Mouse (Mus musculus): ENCODE results near the gene Olfr68. TPM values are rescaled to one million over a fixed set of nuclear protein-coding genes. Genes with fewer than 3 reads are reported as not detected.
"Not testable (repeated sequence)": the region's sequence is repeated elsewhere in the genome, so short reads cannot be mapped to it uniquely, and the experiment has no call there.

Olfr68 gene
- total RNA-seq (2015) (not detected in 2 replicates), total RNA-seq (2017) (not detected in 2 replicates)

DNA sequence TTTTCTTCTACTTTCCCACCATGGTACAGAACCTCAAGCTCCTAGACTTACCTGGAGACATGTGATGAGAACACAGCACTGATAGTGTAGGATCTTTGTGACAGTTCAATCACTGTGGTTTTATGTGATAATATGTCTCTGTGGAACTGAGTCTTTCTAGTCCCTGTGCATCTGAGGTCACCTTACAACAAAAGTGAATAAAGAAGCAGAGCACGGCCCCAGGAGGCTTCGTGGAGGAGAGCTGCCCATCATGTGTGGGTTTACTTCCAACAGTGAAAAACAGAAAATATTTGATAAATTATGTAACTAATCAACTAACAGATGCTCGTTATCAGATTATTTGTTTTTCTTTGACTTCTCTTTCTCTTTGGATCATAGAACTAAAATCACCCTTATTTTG is at the start of gene Olfr68:
Gene Olfr68, minus strand, starts transcription at position 101 of the 400 bp plus-strand sequence.
- ATAC-seq (replicated peaks; ENCODE audit: poor library complexity): no peak

DNA sequence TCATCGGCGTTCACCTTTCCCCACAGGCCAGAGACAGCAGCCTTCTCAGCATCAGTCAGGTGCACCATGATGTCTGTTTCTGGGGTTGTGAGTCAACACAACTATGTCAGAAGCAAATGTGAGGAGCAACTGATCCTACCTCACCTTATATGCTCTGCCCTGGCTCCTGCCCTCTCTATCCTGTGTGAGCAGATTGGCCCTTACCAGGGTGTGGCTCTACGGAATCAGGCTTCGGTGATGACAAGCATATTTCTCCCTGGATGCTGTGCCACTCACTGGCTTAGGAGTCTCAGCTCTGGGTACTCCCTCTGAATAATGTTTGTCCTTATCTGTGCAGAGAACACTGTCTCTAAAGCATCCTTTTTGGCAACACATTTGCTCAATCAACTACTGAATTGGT is 48.3 kb upstream of the Olfr68 start, which contains the start of gene Hbb-bs:
Gene Hbb-bs, minus strand, starts transcription at position 289 of the 400 bp plus-strand sequence.
- ATAC-seq (replicated peaks; ENCODE audit: poor library complexity): peak; percentile 79

DNA sequence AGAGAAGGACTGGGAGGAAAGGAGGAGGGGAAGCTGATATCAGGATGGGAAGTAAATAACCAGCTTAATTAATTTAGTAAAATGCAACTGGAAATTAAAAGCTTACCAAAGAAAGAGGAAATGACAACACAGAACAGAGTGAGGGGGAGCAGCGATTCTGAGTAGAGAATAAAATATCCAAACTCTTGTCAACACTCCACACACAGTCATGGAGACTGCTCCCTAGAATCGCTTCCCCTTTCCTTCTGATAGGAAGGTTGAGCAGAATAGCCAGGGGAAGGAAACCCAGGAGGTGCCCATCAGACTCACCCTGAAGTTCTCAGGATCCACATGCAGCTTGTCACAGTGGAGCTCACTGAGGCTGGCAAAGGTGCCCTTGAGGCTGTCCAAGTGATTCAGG is 47.6 kb upstream of the Olfr68 start:
- peak; percentile 64 for ATAC-seq (replicated peaks; ENCODE audit: poor library complexity)

DNA sequence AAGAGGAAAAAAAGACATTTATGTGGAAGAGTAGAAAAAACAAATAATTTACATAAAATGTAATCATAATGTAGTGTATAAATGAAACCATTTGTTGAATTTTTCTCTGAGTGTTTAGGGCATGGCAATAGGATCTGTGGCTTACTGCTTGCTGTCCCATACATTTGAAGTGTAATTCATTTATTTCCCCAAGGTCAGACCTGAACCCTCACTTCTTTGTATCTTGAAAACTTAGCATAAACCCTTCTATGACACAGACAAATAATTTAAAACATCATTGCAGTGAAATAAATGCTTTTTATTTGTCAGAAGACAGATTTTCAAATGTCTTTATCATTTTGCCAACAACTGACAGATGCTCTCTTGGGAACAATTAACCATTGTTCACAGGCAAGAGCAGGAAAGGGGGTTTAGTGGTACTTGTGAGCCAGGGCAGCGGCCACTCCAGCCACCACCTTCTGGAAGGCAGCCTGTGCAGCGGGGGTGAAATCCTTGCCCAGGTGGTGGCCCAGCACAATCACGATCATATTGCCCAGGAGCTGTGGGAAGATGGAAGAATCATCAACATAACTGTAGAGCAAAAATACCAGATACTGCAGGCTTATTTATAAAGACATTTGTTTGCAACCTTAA is 46.9 kb upstream of the Olfr68 start:
- ATAC-seq (replicated peaks; ENCODE audit: poor library complexity): no peak

DNA sequence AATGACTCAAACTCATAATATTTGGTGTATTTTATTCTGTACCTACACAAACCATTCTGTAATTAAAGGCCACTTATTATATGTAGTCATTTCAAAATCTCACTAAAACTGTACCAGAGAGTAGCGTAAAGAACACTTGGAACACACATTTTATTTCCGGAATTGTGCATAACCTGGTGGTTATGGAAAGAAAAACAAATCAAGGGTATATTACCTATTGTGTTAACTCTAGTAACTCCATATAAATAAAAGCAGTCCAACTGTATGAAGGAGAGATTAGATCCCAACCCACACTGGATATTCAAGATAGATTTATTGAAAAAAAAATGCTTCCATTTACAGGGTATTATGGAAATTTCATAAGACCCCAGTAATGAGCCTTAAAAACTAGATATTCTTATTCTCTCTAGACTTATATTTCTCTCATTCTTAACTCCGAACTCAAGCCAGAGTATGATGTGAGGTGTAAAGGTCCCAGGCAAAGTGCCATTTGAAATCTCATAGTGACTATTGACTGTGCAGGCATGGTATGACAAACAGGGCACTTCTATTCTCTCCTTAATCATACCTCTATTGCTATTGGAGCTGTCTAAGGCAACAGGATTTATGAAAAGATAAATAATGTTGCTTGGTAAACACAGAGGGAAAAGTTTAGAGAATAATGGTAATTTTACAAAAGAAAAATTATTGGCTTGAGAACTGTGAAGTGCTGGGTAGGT is 46.2 kb upstream of the Olfr68 start:
- ATAC-seq (replicated peaks; ENCODE audit: poor library complexity): no peak

DNA sequence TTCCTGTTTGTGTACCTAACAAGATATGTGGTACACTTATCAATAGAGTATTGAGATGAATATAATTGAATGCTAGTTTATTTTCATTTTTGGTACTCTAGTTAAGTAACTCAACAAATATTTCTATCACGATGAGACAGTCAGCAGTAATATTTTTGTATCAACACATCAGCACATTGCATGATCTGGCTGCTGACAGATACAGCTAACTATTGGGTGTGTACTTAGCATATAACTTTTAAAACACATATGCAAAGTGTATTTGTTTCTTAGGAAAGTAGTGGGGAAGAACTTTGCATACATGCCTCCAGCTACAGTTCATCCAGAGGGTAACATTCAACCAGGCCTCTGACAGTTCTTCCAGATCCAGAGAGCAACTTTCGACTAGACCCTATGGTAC is 45.1 kb upstream of the Olfr68 start:
- no peak for ATAC-seq (replicated peaks; ENCODE audit: poor library complexity)

DNA sequence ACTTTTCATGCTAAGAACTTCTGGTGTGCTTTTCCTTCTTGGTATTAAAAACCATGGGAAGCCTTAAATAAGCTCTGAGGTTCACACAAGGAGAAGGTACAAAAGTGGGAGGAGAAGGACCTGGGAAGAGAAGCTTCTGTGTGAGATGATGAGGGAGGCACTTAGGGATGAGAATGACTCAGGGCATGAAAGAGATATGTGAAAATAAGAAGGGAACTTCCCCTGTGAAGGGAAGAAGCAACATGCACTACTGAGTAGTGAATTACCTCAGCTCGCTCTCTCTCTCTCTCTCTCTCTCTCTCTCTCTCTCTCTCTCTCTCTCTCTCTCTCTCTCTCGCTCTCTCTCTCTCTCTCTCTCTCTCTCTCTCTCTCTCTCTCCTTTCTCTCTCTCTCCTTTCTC is 35.6 kb upstream of the Olfr68 start:
- ATAC-seq (replicated peaks; ENCODE audit: poor library complexity): not testable (repeated sequence)

DNA sequence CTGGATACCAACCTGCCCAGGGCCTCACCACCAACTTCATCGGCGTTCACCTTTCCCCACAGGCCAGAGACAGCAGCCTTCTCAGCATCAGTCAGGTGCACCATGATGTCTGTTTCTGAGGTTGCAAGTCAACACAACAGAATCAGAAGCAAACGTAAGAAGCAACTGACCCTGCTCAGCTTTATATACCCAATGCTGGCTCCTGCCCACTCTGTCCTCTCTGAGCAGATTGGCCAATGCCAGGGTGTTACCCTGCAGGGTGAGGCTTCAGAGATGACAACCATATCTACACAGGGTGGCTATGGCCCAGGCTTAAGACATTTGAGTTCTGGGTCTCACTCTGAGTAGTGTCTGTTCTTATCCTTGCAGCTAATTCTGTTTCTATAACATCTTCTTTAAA is 34.3 kb upstream of the Olfr68 start, which contains the start of gene Hbb-bt:
Gene Hbb-bt, minus strand, starts transcription at position 231 of the 400 bp plus-strand sequence.
- ATAC-seq (replicated peaks; ENCODE audit: poor library complexity): 0 out of 2 replicates have a peak, but pooled peaks have one; percentile 4

DNA sequence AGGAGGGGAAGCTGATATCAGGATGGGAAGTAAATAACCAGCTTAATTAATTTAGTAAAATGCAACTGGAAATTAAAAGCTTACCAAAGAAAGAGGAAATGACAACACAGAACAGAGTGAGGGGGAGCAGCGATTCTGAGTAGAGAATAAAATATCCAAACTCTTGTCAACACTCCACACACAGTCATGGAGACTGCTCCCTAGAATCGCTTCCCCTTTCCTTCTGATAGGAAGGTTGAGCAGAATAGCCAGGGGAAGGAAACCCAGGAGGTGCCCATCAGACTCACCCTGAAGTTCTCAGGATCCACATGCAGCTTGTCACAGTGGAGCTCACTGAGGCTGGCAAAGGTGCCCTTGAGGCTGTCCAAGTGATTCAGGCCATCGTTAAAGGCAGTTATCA is 33.7 kb upstream of the Olfr68 start:
- ATAC-seq (replicated peaks; ENCODE audit: poor library complexity): peak; percentile 32

DNA sequence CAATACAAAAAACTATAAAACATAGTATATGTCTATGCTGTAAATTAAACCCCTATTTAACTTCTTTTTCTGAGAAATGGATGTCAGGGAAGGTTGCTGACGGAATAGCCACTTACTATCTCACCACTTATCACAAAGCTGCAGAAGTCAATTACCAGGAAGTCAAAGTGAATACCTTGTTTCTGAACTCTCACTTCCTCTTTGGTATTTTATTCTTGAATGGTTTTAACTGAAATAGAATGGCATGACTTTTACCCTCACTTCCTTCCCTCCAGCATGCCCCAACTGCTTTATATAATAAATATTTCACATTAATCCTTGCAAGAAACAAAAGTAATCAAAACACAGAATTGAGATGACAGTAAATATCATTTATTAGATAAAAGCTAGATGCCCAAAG is 32.7 kb upstream of the Olfr68 start:
- peak; percentile 62 for ATAC-seq (replicated peaks; ENCODE audit: poor library complexity)

DNA sequence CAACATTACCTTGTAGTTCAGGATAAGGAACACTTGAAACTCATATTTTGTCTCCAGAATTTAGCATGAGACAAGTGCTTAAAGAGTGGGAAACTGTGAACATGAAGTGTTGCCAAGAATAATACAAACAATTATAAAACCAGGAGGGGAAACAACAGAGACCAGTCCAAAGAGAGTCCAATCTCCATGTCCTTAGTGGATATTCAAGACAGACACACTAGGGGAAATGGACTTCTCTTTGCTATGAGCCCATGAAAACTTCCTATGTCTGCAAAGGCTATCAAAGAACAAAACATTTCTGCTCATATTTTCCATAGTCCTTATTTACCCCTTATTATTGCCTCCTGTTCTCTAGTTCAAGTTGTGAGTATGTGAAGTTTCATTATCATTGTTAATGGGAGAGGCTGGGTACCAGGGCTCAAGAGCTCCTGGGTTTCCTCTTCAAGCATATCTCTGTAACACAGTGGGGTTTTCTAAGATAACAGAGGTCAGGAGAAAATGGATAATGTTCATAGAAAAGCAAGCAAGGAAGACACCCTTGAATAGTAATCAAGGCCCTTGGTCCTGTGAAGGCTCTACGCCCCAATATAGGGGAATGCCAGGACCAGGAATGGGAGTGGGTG is 31.8 kb upstream of the Olfr68 start:
- peak; percentile 45 for ATAC-seq (replicated peaks; ENCODE audit: poor library complexity)

DNA sequence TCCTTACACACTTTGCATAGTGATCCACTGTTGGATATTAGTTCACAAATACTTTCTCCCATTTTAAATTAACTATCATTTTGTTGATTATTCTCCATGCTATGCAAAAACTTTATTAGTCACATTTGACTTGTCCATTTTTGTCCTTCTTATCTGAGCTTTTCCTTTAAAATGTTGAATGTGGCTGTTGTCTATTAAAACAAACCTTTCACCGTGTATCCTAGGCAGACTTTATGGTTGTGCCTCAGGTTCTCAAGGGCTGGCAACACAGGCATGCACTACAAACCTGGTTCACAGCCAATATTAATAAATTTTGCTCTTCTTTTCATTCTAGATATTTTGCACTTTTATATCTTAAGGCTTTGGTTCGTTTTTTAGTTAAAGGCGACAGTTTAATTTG is 31.2 kb upstream of the Olfr68 start:
- no peak for ATAC-seq (replicated peaks; ENCODE audit: poor library complexity)

DNA sequence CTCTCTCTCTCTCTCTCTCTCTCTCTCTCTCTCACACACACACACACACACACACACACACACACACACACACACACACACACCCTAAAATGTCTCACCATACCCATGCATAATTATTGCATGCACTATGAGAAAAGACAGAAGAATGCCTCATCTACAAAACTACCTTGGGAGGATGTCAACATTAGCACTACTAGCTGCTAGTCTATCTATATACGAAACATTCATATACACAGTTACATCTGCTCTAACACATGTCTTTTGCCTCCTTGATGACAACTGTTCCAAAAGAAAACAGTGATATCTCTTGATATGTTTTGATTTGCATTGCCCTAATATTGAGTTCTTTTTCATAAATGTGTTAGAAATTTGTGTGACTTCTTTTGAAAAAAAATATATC is 30.8 kb upstream of the Olfr68 start:
- ATAC-seq (replicated peaks; ENCODE audit: poor library complexity): no peak

DNA sequence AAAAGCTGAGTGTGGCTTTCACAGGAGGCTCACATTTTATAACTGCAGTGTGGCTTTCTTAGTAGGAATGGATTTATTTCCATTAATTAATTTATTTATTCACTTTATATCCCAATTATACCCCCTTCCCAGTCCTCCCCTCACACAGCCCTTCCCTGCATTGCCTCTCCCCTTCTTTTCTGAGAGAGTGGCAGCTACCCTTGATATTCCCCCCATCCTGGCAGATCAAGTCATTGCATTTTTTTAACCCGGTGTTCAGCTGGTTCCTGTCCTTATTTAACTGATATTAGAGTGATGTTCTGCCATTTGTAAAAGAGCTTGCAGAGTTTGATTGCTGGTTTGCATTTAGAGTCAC is 30.3 kb upstream of the Olfr68 start:
- ATAC-seq (replicated peaks; ENCODE audit: poor library complexity): no peak

DNA sequence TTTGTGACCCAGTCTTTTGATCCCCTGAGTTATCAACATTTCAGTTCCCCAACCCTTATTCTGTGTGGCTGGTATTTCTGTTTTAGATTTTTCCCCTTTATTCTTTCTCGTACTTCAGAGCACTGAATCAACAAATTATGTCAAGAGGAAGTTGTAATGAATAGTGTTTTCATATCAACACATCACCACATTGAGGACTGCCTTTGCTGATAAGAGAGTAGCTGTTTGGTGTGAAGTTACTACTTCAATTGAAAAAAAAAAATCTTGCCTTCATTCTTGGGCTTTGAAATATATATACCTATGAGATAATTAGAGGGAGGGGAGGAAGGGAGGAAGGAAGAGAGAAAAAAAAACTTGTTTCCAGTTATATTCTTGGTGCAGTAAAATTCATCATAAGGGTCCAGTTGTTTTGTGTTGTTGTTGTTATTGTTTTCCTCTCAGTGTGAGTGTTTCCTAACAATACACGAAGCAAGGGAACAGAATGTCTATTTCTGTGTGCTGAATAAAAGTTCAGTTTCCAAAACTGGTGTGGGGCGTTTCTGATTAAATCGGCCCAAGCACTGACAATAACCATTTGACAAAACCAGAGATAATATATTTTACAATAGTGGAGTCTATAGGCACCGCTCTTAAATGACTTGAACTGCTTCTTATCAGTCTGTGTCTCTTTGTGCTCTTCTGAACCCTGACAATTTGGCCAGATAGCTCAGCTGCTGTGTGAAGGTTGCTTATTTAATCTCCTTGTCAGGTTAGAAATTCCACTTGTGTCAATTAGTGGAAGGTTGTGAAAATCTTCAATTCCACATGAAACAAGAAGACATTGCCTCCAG is 29.7 kb upstream of the Olfr68 start:
- peak; percentile 51 for ATAC-seq (replicated peaks; ENCODE audit: poor library complexity)

DNA sequence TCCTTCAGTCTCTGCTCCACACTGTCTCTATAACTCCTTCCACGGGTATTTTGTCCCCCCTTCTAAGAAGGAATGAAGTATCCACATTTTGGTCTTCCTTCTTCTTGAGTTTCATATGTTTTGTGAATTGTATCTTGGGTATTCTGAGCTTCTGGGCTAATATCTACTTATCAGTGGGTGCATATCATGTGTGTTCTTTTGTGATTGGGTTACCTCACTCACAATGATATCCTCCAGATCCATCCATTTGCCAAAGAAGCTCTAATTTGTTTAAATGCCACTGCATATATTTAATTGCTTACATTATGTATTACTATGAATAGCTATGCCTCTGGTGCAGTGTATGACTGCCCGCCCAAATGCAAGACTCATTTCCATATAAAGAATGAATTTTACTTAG is 28.6 kb upstream of the Olfr68 start:
- not testable (repeated sequence) for ATAC-seq (replicated peaks; ENCODE audit: poor library complexity)

DNA sequence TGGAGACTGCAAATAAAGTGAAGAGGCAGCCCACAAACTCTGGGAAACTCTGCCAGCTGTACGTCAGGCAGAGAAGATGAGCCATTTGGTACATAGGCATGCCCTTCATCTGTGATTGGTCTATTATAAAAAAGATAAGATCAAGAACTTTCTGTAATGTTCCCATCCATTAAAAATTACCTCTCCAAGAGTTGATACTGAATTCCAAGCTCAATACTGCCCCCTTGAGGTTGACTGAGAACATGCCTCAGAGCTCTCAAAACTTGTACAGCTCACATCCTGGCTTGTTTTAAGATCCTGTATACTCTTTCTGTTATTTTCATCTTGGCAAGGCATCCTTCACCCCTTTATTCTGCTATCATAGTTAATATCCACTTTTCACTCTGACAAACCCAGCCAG is 27.4 kb upstream of the Olfr68 start:
- ATAC-seq (replicated peaks; ENCODE audit: poor library complexity): peak; percentile 64

DNA sequence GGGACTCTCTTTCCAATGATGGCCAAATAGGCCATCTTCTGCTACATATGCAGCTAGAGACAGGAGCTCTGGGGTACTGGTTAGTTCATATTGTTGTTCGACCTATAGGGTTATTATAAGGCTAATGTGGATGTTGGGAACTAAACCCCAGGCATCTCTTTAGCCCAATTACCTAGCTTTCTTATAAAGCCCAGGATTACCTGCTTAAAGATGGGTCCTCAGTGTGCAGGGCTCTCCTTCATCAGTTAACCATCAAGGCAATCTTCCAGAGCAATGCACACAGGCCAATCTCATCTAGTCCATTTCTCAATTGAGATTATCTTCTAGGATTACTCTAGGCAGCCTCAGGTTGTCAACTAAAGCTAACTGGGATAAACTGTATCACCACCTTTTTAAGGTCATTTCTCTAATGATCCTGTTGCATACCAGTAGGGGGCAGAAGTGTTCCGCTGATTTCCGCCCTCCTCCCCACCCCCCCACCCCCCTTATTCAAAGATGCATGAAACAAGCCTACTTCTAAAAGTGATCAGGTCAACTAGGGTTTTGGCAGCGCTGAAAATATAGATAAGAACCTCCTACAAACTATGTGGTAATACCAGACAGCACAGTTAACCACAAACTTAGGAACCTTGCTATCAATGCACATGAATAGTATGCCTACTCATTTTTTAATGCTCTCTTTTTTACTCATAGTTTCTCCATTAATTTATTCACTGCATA is 13.3 kb upstream of the Olfr68 start:
- peak; percentile 100 for ATAC-seq (replicated peaks; ENCODE audit: poor library complexity)

DNA sequence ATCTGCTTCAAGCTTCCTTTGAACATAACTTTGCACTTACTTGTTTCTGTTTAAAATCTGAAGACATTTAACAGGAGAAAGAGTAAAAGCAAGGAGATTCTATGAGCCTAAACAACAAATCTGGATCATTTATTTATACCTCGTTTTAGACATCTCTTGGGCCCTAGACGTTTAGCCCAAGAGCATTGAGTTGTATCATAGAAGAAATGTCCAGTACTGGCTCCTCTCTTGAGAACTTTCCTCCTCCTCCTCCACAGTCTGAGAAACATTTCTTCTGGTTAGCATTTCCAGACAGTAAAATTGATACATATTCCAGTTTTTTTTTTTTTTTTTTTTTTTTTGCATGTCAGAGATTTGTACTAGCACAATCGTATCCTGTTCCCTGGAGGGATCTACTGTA is 12.2 kb upstream of the Olfr68 start, which contains the start of gene Olfr67:
Gene Olfr67, minus strand, starts transcription at position 101 of the 400 bp plus-strand sequence.
- no peak for ATAC-seq (replicated peaks; ENCODE audit: poor library complexity)

DNA sequence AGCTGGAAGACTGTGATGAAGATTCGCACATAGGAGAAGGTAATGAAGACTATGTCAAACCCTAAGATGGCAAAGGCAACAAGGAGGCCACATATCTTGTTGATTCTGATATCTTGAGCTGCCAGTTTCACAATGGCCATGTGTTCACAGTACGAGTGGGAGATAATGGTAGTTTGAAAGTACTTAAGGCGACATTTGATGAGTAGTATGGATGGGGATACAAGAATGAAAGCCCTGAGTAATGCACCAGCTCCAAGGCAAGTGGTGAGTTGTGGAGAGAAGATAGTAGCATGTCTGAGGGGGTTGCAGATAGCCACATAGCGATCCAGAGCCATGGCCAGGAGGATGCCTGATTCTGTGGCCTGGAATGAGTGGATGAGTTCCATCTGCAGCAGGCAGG is 1.8 kb downstream of the Olfr68 start:
- ATAC-seq (replicated peaks; ENCODE audit: poor library complexity): peak; percentile 69
